Mouse (Mus musculus) heart, embryonic 10.5 days (tissue): Measurements from ENCODE around the gene Astn2. TPM values are rescaled to one million over a fixed set of nuclear protein-coding genes. Genes with fewer than 3 reads are reported as not detected.

Source experiments
- DNase-seq: peaks from one replicate; pipeline ENCODE4 v3.0.0-alpha.2; 2017; ENCODE audit warnings: low spot score
- H3K27ac ChIP-seq: fragments of 300-500 bp; sonication (generic); 2 replicates; pipeline ENCODE4 v1.5.1; 2016; ENCODE audit warnings: mild to moderate bottlenecking
- H3K27me3 ChIP-seq: fragments of 300-500 bp; sonication (generic); 2 replicates; pipeline ENCODE4 v1.6.1; 2016; ENCODE audit warnings: mild to moderate bottlenecking; ENCODE audit not compliant: poor library complexity, insufficient read depth, severe bottlenecking
- H3K36me3 ChIP-seq: fragments of 300-500 bp; sonication (generic); 2 replicates; pipeline ENCODE4 v1.6.1; 2016; ENCODE audit warnings: mild to moderate bottlenecking, moderate library complexity
- H3K4me1 ChIP-seq: fragments of 300-500 bp; sonication (generic); 2 replicates; pipeline ENCODE4 v1.6.1; 2016; ENCODE audit warnings: mild to moderate bottlenecking
- H3K4me3 ChIP-seq: fragments of 300-500 bp; sonication (generic); 2 replicates; pipeline ENCODE4 v1.5.1; 2016; ENCODE audit warnings: mild to moderate bottlenecking, moderate library complexity
- H3K9me3 ChIP-seq: fragments of 300-500 bp; sonication (generic); 2 replicates; pipeline ENCODE4 v1.6.1; 2016; ENCODE audit warnings: mild to moderate bottlenecking, moderate library complexity
- WGBS: fragments of 180-500 bp; shearing (Covaris S2); methylation state at CpG from one replicate; pipeline ENCODE4 v1.1.7; 2016; 5-methylcytosine and 5-hydroxymethylcytosine counted together
- polyA plus RNA-seq: library from polyadenylated mRNA; unstranded; fragments of >200 nt; fragmentation: Nextera tagmentation; extraction: Ambion mirVana; gene quantifications from 2 replicates; pipeline ENCODE4 v1.2.1, GENCODE M21; 2016

Gene Astn2
- polyA plus RNA-seq, 1 experiment from 2014 or later, result 0.18 TPM

- Histone ChIP-seq H3K36me3 (no peaks in the 10 kb centered on the region), H3K27me3 (no peaks in the 10 kb centered on the region), H3K27ac (no peak overlapping the region), H3K4me3 (no peak overlapping the region), H3K9me3 (no peaks in the 10 kb centered on the region), H3K4me1 (no peaks in the 10 kb centered on the region)
- WGBS, result 88% methylated on average over 1 of the region's 1 CpGs
- no peak for DNase-seq
These were observed 571.4 kb downstream of the Astn2 start for GRCm38 (mm10) chr4:65832971-65833370.

- DNase-seq, result no peak
- Histone ChIP-seq H3K36me3 (no peaks in the 10 kb centered on the region), H3K27ac (no peak overlapping the region), H3K4me3 (no peak overlapping the region), H3K9me3 (no peaks in the 10 kb centered on the region), H3K4me1 (no peaks in the 10 kb centered on the region), H3K27me3 (no peaks in the 10 kb centered on the region)
- WGBS, result 71% methylated on average over 3 of the region's 3 CpGs
These were observed 572.5 kb downstream of the Astn2 start for GRCm38 (mm10) chr4:65831872-65832271.

GRCm38 (mm10) chr4:65830495-65830894, 573.9 kb downstream of the Astn2 start:
- WGBS, result 2% methylated on average over 3 of the region's 3 CpGs

GRCm38 (mm10) chr4:65821070-65821469, 583.3 kb downstream of the Astn2 start:
- Histone ChIP-seq H3K36me3 (no peaks in the 10 kb centered on the region), H3K27me3 (no peaks in the 10 kb centered on the region), H3K4me1 (no peaks in the 10 kb centered on the region), H3K27ac (no peak overlapping the region), H3K4me3 (no peak overlapping the region), H3K9me3 (no peaks in the 10 kb centered on the region)
- 80% methylated on average over 2 of the region's 2 CpGs for WGBS
- no peak for DNase-seq

More at GRCm38 (mm10) chr4:65830495-65830894, 573.9 kb downstream of the Astn2 start:
- no peaks in the 10 kb centered on the region for H3K36me3 ChIP-seq
- no peak overlapping the region for H3K27ac ChIP-seq
- H3K4me1 ChIP-seq, result no peaks in the 10 kb centered on the region
- H3K4me3 ChIP-seq, result no peak overlapping the region
- no peaks in the 10 kb centered on the region for H3K27me3 ChIP-seq
- H3K9me3 ChIP-seq, result no peaks in the 10 kb centered on the region
- DNase-seq, result no peak

- Histone ChIP-seq H3K4me1 (no peaks in the 10 kb centered on the region), H3K27ac (no peak overlapping the region), H3K36me3 (no peaks in the 10 kb centered on the region), H3K4me3 (no peak overlapping the region), H3K9me3 (no peaks in the 10 kb centered on the region), H3K27me3 (no peaks in the 10 kb centered on the region)
- 72% methylated on average over 2 of the region's 2 CpGs for WGBS
- no peak for DNase-seq
These were observed 584.2 kb downstream of the Astn2 start for GRCm38 (mm10) chr4:65820236-65820635.

- Histone ChIP-seq H3K27ac (no peak overlapping the region), H3K9me3 (no peaks in the 10 kb centered on the region), H3K4me1 (no peaks in the 10 kb centered on the region), H3K36me3 (no peaks in the 10 kb centered on the region), H3K4me3 (no peak overlapping the region), H3K27me3 (no peaks in the 10 kb centered on the region)
- DNase-seq, result no peak
- 69% methylated on average over 3 of the region's 3 CpGs for WGBS
These were observed 584.6 kb downstream of the Astn2 start for GRCm38 (mm10) chr4:65819835-65820234.

GRCm38 (mm10) chr4:65814176-65814535, 590.3 kb downstream of the Astn2 start:
- 81% methylated on average over 2 of the region's 2 CpGs for WGBS
- Histone ChIP-seq H3K27me3 (no peaks in the 10 kb centered on the region), H3K36me3 (no peaks in the 10 kb centered on the region), H3K4me1 (no peaks in the 10 kb centered on the region), H3K4me3 (no peak overlapping the region), H3K9me3 (no peaks in the 10 kb centered on the region), H3K27ac (no peak overlapping the region)
- DNase-seq, result no peak

GRCm38 (mm10) chr4:65813500-65814175, 590.8 kb downstream of the Astn2 start:
- H3K9me3 ChIP-seq, result no peaks in the 10 kb centered on the region
- H3K4me3 ChIP-seq, result no peak overlapping the region
- no peak overlapping the region for H3K27ac ChIP-seq
- no peaks in the 10 kb centered on the region for H3K36me3 ChIP-seq
- 61% methylated on average over 1 of the region's 1 CpGs for WGBS
- no peaks in the 10 kb centered on the region for H3K27me3 ChIP-seq
- DNase-seq, result no peak
- H3K4me1 ChIP-seq, result no peaks in the 10 kb centered on the region

- H3K27me3 ChIP-seq, result no peaks in the 10 kb centered on the region
- no peaks in the 10 kb centered on the region for H3K9me3 ChIP-seq
- 79% methylated on average over 3 of the region's 3 CpGs for WGBS
- no peaks in the 10 kb centered on the region for H3K36me3 ChIP-seq
- no peak for DNase-seq
- H3K4me1 ChIP-seq, result no peaks in the 10 kb centered on the region
- H3K4me3 ChIP-seq, result no peak overlapping the region
- H3K27ac ChIP-seq, result no peak overlapping the region
These were observed 597.1 kb downstream of the Astn2 start for GRCm38 (mm10) chr4:65807341-65807740.

- no peaks in the 10 kb centered on the region for H3K4me1 ChIP-seq
- no peaks in the 10 kb centered on the region for H3K9me3 ChIP-seq
- no peak for DNase-seq
- H3K27me3 ChIP-seq, result no peaks in the 10 kb centered on the region
- no peak overlapping the region for H3K4me3 ChIP-seq
- no peak overlapping the region for H3K27ac ChIP-seq
- H3K36me3 ChIP-seq, result no peaks in the 10 kb centered on the region
- 54% methylated on average over 3 of the region's 3 CpGs for WGBS
These were observed 603.2 kb downstream of the Astn2 start for GRCm38 (mm10) chr4:65801204-65801603.

GRCm38 (mm10) chr4:65791051-65791450, 613.4 kb downstream of the Astn2 start:
- H3K27me3 ChIP-seq, result no peaks in the 10 kb centered on the region
- H3K4me1 ChIP-seq, result no peaks in the 10 kb centered on the region
- no peak overlapping the region for H3K4me3 ChIP-seq
- H3K9me3 ChIP-seq, result no peaks in the 10 kb centered on the region
- DNase-seq, result no peak
- H3K36me3 ChIP-seq, result no peaks in the 10 kb centered on the region
- no peak overlapping the region for H3K27ac ChIP-seq

GRCm38 (mm10) chr4:65773368-65774010, 630.9 kb downstream of the Astn2 start:
- H3K9me3 ChIP-seq, result no peaks in the 10 kb centered on the region
- no peak overlapping the region for H3K4me3 ChIP-seq
- no peak overlapping the region for H3K27ac ChIP-seq
- DNase-seq, result no peak
- H3K36me3 ChIP-seq, result no peaks in the 10 kb centered on the region
- WGBS, result 84% methylated on average over 5 of the region's 5 CpGs
- no peaks in the 10 kb centered on the region for H3K27me3 ChIP-seq
- no peaks in the 10 kb centered on the region for H3K4me1 ChIP-seq

- 80% methylated on average over 4 of the region's 4 CpGs for WGBS
- no peak overlapping the region for H3K27ac ChIP-seq
- H3K4me1 ChIP-seq, result no peaks in the 10 kb centered on the region
- no peaks in the 10 kb centered on the region for H3K27me3 ChIP-seq
- H3K36me3 ChIP-seq, result no peaks in the 10 kb centered on the region
- no peaks in the 10 kb centered on the region for H3K9me3 ChIP-seq
- H3K4me3 ChIP-seq, result no peak overlapping the region
- DNase-seq, result no peak
These were observed 633.5 kb downstream of the Astn2 start for GRCm38 (mm10) chr4:65770952-65771351.

GRCm38 (mm10) chr4:65767919-65768318, 636.5 kb downstream of the Astn2 start:
- Histone ChIP-seq H3K36me3 (no peaks in the 10 kb centered on the region), H3K4me1 (no peaks in the 10 kb centered on the region), H3K4me3 (no peak overlapping the region), H3K27me3 (no peaks in the 10 kb centered on the region), H3K27ac (no peak overlapping the region), H3K9me3 (no peaks in the 10 kb centered on the region)
- DNase-seq, result no peak
- 63% methylated on average over 2 of the region's 2 CpGs for WGBS
